Mouse (Mus musculus): ENCODE results near the gene Gm21970.

Gm21970 gene

DNA sequence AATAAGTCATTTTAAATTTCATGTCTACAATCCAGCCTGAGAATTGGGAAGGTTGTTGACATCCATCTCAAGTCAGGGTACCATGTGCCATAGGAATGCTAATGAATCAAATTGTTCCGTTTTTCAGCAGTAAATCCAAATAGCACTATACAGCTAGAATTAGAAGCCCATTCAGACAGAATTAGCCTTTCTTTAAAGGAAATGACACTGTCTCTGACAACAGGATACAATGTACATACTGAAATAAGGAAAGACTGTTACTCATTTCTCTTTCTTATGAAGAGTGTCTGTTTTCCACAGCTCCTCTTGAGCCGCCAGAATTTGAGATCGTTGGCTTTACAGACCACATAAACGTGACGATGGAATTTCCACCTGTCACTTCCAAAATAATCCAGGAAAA is at the start of gene Gm21970:
Gene Gm21970, plus strand, starts transcription at position 301 of the 400 bp plus-strand sequence.
- in situ Hi-C loops (cut with MboI) = no loop called here

DNA sequence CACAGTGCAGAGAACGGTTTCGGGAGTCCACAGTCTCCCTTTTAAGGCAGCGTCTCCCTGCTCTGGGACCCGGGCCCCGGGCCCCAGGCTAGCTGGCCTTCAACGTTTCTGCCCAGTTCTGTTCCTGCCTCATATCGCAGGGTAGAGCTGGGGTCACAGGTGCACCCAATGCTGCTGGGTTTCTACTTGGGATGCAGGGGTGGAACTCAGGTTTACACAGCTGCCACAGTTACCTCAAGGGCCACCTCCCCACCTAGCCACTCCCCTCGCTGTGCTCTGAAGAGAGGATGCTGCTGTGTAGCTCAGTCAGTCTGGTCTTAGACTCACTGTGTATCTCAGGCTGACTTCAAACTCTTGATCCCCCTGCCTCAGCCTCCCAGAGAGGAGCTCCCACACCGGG is 45.0 kb upstream of the Gm21970 start:
- in situ Hi-C loops (cut with MboI) = no loop called here

DNA sequence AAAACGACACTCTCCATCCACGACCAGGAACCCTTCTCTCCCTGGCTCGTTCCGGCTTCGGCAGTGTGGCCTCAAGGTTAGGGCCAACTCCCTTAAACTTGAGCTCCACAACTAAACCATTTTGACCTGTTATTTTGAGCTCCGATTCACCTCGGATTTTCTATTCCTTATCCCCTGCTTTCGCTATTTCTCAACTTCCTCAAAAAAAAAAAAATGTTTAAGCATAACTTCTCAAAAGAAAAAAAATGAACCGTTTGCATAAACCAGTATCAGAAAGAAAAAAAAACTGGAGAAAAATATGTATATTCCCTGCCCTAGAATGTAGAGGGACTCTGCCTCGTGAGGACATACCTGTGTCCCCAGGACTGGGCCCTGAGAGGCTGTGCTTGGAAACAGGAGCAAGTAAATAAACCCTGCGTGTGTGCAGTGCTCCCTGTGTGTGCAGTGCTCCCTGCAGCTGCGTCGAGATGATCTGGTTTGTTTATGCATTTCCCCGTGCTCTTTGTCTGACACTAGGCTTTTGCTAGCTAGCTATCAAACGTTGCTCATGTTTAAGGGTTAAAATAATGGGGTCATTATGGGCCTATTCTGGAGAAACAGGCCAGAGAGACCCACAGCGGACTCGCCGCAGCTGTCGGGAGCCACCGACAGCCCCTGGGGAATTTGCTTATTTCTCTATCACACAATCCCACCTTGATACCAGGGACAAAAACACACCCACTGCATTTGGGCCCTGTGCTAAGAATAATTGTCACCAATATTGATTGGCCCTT is 43.8 kb upstream of the Gm21970 start:
- in situ Hi-C loops (cut with MboI) = no loop called here

DNA sequence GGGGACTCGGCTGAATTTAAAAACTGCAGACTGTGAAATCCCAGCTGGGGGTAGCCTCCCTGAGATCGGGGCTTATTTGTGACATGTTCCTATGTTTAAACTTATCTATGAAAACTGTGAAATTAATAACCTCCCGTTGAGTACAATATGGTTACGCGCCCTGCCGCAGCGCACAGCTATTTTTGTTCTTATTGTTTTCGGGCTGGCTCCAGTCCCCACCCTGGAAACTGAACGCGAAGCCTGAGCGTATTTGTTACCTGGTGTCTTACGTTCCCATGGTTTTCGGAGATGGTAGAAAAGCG is 43.3 kb upstream of the Gm21970 start:
- in situ Hi-C loops (cut with MboI) = no loop called here

DNA sequence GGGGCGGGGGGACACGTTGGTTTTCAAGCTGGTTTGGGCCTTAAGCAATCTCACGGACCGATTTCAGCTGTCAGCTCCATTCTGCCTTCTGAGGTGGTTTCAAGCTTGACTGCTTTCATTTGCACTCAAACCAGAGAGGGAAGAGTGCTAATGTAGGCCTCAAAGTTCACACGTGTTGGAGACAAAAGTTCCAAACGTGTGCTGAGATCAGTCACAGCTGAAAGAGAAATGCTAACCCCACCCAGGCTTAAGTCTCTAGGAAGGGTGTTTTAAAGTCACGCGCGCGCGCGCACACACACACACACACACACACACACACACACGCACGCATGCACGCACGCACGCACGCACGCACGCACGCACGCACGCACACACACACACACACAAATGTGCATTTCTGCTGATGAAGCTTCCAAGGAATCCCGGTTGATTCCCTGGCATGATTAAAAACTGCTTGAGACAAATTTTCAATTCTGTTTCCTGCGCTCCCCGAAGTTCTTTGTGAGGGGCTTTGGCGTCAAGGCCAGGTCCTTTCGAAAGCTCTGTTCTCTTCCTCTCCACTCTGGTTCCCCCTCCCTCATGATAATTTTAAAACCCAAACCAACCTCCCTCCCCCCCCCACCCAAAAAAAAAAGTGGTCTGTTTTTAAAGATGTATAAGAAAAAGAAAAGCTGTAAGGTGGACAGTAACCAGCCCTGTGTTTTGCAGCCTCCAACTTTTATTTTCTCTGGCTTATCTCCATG is 42.8 kb upstream of the Gm21970 start:
- in situ Hi-C loops (cut with MboI) = no loop called here

DNA sequence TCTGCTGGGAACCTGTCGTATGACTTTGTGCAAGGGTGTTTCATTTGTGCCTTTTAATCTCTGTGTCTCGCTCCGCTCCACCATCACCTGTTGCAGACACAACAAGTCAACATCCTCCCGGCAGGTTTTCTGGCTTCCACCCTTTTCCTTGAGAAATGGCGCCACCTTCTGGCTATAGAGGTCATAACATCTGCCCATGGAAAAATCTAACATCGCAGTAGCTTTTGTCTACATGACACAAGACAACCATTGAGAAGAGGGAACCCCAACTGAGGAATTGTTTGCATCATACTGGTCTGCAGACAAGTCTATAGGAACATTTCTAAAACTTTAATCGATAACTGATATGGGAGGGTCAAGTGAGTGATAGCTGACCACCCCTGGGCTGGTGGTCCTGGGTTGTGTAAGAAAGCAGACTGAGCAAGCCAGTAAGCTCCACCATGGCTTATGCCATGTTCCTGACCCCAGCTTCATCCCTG is 39.4 kb upstream of the Gm21970 start:
- in situ Hi-C loops (cut with MboI) = loop anchor here (5.0 to 25.0 kb wide), 2 partner anchors 275 to 560 kb away; no protein-coding TSS in a partner anchor

DNA sequence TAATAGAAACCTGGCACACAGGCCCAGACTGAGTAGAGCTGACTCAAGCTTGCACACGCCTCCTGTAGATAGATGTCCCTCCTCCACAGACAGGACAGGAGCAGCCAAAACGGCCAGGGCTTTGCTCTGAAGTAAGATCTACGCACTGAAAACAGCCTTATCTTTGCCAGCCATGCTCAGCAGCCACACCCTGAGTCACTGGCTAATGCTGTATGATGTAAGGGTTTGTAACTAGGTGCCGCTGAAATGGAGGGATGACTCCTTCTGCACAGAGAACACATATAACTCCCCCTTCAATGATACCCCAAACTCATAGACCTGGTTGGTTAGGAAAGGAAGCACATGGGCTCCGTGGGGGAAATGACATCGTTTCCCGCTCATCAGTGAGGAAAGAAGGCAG is 38.8 kb upstream of the Gm21970 start:
- in situ Hi-C loops (cut with MboI) = loop anchor here (5.0 to 25.0 kb wide), 2 partner anchors 275 to 560 kb away; no protein-coding TSS in a partner anchor

DNA sequence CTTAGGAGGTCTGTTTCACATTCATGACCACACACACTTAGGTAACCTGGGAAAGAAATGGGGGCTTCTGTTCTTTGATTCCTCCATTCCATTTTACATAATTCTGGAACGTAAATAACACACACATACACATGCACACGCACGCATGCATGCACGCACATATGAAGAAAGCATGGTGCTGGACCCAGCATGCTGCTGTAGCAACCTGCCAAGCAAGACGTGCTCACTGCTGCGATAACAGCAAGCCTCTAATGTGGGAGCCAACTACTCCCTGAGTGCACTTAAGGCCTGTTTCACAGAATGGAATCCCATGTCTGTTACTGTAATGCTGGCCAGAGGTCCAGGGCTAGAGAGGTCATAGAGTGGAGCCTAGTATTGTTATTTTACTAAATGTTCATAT is 38.3 kb upstream of the Gm21970 start:
- in situ Hi-C loops (cut with MboI) = loop anchor here (5.0 to 25.0 kb wide), 2 partner anchors 276 to 559 kb away; no protein-coding TSS in a partner anchor

DNA sequence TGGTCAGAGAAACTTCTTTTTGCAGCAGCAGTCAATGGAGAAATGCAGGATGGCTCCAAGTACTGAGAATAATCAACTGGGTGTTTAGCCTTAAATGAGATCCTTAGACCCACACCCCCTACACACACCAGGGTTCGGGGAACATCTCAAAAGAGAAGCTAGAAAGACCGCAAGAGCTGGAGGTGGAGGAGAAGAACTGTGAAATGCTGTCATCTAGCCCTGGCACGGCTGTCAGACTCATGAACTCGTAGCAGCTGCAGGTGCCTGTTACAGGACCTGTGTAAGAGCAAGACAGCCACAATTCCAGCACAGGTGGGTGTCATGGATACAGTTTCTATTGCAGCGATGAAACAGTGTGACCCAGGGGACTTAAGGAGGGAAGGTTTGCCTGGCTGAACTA is 37.9 kb upstream of the Gm21970 start:
- in situ Hi-C loops (cut with MboI) = loop anchor here (5.0 to 25.0 kb wide), 2 partner anchors 276 to 559 kb away; no protein-coding TSS in a partner anchor

DNA sequence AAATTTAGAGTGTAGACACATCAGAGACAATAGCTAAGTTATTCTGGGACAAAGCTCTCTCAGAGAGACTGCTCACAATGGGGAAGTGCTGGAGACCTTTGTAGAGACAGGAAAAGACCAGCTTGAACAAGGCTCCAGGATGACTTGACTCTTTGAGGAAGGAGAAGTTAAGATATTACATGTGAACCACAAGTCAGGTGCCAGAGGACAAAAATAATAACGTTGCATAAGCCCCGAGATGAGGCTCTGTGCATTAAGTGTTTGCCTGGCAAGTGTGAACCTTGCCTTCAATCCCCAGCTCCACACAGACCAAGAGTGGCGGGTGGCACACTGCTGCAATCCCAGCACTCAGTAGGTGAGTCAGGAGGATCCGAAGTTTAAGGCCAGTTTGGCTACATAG is 36.9 kb upstream of the Gm21970 start:
- in situ Hi-C loops (cut with MboI) = loop anchor here (5.0 to 25.0 kb wide), 2 partner anchors 277 to 558 kb away; no protein-coding TSS in a partner anchor

DNA sequence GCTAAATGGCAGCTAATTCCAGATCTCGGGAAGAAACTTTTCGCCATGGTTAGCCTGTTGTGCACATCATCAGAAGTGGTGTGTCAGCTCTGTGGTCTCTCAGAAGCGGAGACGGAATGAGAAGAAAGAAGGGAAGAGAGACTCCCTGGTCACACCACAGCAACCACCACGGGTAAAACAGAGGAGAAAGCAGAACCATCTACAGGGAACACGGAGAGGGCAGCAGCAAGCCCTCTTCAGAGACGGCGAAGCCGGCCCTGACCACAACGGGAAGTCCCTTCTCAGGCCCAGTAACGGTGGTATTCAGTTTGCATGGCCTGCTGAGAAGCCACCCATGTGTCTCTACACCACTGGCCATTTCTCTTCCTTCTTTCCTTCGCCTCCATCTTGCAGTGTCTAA is 36.4 kb upstream of the Gm21970 start:
- in situ Hi-C loops (cut with MboI) = loop anchor here (25.0 kb wide), 1 partner anchor 557 kb away; no protein-coding TSS in a partner anchor

DNA sequence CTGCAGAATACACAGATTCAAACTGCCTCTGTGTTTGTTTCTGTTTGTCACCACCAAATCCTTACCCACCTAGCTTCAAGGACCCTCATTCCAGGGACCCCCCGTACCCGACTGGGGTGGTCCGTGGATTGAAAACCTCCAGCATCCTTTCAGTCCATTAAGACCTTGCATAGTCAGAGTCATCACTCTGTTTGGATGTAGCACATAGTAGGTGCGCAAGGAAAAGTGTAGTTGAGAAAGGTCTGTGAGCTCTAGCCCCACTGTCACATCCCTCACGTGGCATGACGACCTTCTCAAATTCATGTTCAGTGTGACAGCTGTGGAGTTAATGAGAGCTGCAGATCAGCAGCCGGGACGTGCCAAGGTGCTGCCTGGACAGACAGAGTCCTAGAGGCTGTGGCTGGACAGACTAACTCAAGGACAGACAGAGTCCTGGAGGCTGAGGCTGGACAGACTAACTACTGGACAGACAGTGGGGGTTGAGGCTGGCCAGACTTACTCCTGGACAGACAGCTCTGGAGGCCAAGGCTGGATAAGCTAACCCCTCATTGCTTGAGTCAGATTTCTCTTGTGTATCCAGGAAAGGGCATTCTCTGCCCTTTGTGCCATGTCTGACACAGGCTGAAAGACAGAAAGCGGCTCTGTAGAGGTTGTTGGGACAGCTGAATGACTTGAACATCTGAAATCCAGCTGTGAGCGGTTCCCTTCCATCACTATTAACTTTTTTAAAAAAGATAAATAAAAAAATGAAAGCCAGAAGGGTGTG is 34.6 kb upstream of the Gm21970 start:
- in situ Hi-C loops (cut with MboI) = loop anchor here (25.0 kb wide), 1 partner anchor 555 kb away; no protein-coding TSS in a partner anchor

DNA sequence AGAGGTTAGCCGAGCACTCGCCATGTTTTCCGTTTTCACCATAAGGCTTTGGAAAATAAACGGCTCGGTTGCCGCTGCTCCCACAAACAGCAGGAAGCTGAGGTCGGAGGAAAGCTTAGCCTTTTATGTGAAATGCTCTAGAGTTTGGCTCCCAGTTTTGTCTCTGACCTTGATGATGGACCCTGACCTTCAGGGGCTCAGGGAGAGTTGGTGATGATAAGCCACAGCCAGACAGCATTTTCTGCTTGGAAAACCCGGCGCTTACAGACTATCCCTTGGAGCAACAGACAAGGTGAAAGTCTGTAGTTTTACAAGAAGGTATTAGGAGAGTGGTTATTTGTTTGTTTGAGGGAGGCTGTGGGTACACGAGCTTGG is 34.0 kb upstream of the Gm21970 start:
- in situ Hi-C loops (cut with MboI) = loop anchor here (25.0 kb wide), 1 partner anchor 555 kb away; no protein-coding TSS in a partner anchor

DNA sequence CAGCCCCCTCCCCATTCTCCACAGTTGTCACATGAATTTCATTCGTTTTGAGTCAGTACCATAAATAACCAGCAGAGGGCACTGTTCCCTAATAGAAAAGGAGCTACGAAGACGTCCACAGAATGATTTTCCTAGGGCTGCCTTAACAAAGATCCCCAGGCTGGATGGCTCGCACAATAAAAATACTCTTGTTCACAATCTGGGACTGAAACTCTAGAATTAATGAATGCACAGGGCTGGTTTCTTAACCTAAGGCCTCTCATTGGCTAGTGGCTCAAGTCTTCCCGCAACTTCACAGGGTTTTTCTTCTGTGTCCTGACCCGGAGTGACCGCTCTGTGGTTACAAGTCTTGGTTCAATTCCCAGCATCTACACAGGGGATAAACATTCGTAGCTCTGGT is 33.0 kb upstream of the Gm21970 start:
- in situ Hi-C loops (cut with MboI) = loop anchor here (25.0 kb wide), 1 partner anchor 554 kb away; no protein-coding TSS in a partner anchor

DNA sequence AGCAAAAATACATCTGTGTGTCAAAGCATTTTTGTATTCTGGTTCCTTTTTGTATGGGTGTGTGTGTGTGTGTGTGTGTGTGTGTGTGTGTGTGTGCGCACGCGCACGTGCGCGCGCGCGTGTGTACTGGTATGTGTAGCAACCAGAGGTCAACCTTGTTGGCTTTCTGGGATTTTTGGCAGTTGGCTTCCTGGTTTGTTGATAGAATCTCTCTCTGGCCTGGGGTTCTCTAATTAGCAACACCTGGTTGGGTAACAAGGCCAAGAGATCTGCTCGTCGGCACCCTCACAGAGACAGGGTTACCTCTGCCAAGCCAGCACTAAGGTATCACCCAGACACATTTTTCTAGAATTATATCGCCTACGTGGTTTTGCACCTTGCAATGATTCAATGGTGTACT is 32.0 kb upstream of the Gm21970 start:
- in situ Hi-C loops (cut with MboI) = loop anchor here (25.0 kb wide), 1 partner anchor 553 kb away; no protein-coding TSS in a partner anchor

DNA sequence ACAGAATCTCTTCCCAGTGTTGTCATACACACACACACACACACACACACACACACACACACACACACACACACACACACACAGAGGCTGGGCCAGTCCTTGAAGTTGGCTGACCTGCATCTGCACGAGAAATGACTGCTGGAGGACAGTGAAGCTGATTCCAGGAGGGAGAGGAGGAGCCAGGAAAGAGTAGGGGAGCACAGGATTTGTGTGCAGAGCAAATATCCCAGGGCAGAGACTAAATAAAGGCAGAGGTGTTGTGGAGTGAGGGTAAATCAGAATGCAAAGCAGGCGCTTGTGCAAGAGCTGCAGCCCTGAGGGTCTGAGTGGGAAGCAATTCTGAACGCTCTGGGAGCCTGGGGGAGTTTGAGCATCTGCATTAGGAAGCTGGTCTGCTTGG is 31.4 kb upstream of the Gm21970 start:
- in situ Hi-C loops (cut with MboI) = loop anchor here (25.0 kb wide), 1 partner anchor 552 kb away; no protein-coding TSS in a partner anchor

DNA sequence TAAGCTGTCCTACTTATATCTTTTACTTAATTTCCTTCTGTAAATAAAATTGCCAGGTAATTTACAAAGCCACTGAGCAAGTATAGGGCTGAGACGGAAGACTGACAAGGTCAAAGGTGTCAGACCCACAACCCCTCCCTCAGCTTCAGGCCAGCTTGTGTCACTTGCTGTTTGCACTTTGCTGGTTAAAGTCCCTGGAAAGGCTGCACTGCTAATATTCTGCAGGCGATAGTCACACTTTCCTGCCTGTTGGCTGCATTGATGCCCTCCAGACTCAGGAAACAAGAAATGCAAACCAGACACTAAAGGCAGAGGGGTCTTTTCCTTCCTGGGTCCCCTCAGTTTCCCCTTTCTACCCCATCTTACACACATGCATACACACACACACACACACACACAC is 29.5 kb upstream of the Gm21970 start:
- in situ Hi-C loops (cut with MboI) = loop anchor here (25.0 kb wide), 1 partner anchor 550 kb away; no protein-coding TSS in a partner anchor

DNA sequence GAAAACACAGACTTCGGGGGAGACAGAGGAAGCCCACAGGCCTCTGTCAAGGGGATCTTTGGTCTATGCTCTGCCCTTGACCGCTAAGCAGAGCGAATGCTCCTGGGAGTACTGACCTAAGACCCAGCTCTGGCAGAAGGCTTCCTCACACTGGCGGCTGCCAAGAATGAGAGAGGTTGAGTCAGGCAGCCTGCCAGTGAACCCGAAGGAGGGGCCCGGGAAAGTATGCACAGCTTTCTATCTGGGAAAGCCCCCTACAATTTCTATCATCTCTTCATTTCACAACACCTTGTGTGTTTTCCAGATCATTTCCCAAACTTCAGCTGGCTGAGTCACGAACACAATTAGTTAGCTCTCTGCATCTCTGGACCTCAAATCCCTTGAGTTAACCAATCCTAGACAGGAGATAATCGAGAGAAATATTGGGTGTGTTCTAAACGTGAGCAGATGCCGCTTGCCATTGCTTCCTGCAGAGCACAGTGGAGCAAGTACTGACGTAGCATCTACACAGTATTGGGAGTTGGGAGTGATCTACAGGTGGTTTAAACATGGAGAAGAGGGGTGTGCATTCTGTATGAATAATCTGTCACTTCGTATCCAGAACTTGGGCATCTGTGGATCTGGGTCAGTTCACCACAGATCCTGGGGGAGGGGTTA is 28.8 kb upstream of the Gm21970 start:
- in situ Hi-C loops (cut with MboI) = loop anchor here (25.0 kb wide), 1 partner anchor 550 kb away; no protein-coding TSS in a partner anchor

DNA sequence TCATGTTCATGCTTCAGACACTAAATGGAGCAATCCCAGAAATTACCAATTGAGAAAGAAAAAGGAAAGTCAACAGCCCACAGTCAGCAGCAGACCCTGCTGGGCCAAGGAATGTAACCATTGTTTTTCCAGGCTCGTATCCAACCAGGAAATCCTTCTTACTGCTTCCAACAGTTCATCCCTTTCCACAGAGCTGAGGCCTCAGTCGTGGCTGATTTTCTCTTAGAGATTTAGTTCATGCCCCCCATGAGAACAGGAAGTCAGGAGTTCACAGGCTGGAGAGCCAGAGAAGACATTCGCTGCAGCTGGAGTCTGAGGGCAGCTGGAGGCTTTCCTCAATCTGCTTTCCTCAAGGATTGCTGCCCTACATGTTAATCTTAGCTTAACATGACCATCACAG is 28.0 kb upstream of the Gm21970 start:
- in situ Hi-C loops (cut with MboI) = loop anchor here (25.0 kb wide), 1 partner anchor 549 kb away; no protein-coding TSS in a partner anchor

DNA sequence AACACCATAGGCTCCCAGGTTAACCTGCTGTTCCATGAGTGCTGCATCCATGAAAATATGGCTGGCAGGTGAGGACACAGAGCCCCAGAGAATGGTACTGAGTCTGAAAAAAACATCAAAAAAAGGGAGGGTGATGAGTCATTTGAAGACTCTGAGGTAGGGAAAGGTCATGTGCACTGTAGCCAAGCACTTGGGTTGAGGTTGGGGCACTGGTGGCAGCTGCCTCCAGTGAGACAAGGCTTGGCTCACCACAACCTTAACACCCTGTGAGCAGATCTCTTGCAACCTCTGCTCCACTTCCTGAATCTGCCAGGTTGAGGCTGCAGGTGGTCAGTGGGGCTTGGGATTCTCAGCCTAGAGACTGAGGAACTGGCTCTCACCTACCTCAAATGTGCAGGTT is 25.0 kb upstream of the Gm21970 start:
- in situ Hi-C loops (cut with MboI) = loop anchor here (25.0 kb wide), 1 partner anchor 546 kb away; no protein-coding TSS in a partner anchor

DNA sequence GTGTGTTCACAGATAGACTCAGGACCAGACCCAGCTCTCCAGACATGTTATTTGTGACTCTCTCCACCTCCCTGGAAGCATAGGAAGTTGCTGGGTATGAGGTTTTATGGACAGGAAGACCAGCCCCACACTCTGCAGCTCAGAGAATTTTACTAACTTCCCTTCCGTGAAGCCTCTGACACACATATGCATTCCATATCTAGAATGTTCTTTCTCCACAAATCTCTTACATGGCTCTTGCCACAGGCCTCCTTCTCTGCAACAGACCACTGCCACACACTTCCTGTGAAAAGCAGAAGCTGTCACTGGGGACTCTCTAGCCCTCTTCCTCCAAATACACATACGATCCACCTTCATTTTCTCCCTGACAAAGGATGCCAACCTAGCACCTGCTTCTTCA is 24.5 kb upstream of the Gm21970 start:
- in situ Hi-C loops (cut with MboI) = loop anchor here (25.0 kb wide), 1 partner anchor 545 kb away; no protein-coding TSS in a partner anchor

All from mature B cell (primary cell).